17 mouse cellular contexts compared by ENCODE assay signal in genomic region chr3:147967866-147968265, GRCm38 (mm10).
A peak's percentile ranks its signal among the peaks of the same experiment; 100 is the strongest.
DNase-seq lines count a peak whose midpoint lies in the region; ATAC-seq and TF ChIP-seq lines count a peak whose summit lies in the region.
"Had no signal": no experiment of that assay in that cellular context is flagged by ENCODE, and none has a peak within 500 bp of the region (broad histone marks: within the 10 kb centered on the region; RNA-seq: fewer than 3 reads in every experiment).

No protein-coding gene starts in this region.

- H3K9me3 ChIP-seq in hindbrain, embryonic 14.5 days (ENCODE audit: control insufficient read depth, low read length): no peaks in the 10 kb centered on the region
- H3K9me3 ChIP-seq in midbrain, embryonic 15.5 days: no peaks in the 10 kb centered on the region
- H3K9me3 ChIP-seq: intestine, embryonic 15.5 days; liver, embryonic 12.5 days had no signal

- H3K4me2 ChIP-seq in hindbrain, embryonic 14.5 days (replicated peaks): 0 out of 2 replicates have a peak overlapping the region, but pooled peaks have one; percentile 9
- H3K4me2 ChIP-seq in midbrain, embryonic 15.5 days: peak overlapping the region; percentile 19; the same call in 1 of the 2 replicates
- H3K4me2 ChIP-seq: intestine, embryonic 15.5 days; liver, embryonic 12.5 days had no signal

- no peak overlapping the region for H3K27ac ChIP-seq in left cerebral cortex, adult 2 months
- no peak overlapping the region for H3K27ac ChIP-seq in hindbrain, embryonic 14.5 days
- peak overlapping the region; percentile 35 for H3K27ac ChIP-seq in midbrain, embryonic 15.5 days
- H3K27ac ChIP-seq: heart, adult 2 months; intestine, embryonic 15.5 days; kidney, postnatal 0 days; liver, embryonic 12.5 days had no signal

- 0 out of 2 replicates have a peak, but pooled peaks have one; percentile 34 for ATAC-seq in hindbrain, embryonic 14.5 days (ENCODE audit: low FRiP score)
- ATAC-seq in midbrain, embryonic 15.5 days (replicated peaks): peak; percentile 83
- ATAC-seq in granulocyte monocyte progenitor cell, adult 5-6 weeks (replicated peaks; ENCODE audit: poor library complexity, severe bottlenecking): no peak
- ATAC-seq: intestine, embryonic 15.5 days; liver, embryonic 12.5 days; lung, postnatal 0 days had no signal

- intact Hi-C loops in left cerebral cortex, postnatal 4 days (cut with DNase I): no loop called here
- intact Hi-C loops in left cerebral cortex, adult 2 months (cut with DNase I): no loop called here

- peaks cover 25% of the 10 kb centered on the region; the same call in 1 of the 2 replicates for H3K4me1 ChIP-seq in hindbrain, embryonic 14.5 days (replicated peaks; ENCODE audit: control insufficient read depth, insufficient read depth, low read length)
- H3K4me1 ChIP-seq in midbrain, embryonic 15.5 days: peaks cover 32% of the 10 kb centered on the region
- H3K4me1 ChIP-seq: intestine, embryonic 15.5 days; liver, embryonic 12.5 days had no signal

- WGBS in hindbrain, embryonic 14.5 days: 13% methylated on average over 9 of the region's 9 CpGs
- 15% methylated on average over 9 of the region's 9 CpGs for WGBS in midbrain, embryonic 15.5 days

- peak; percentile 27 for DNase-seq in left cerebral cortex, postnatal 4 days
- DNase-seq in left cerebral cortex, adult 2 months (ENCODE audit: extremely low spot score in 1 of 2, low spot score in 2 of 2): no peak
- no peak for DNase-seq in hindbrain, embryonic 14.5 days (ENCODE audit: low spot score)
- DNase-seq in adrenal gland, adult 18-20 months (ENCODE audit: low spot score in 2 of 2): no peak
- no peak for DNase-seq in layer of hippocampus, postnatal 10 days (ENCODE audit: low spot score in 2 of 2)
- DNase-seq: adrenal gland, postnatal 14 days; B cell, adult 2 months; heart, adult 2 months; layer of hippocampus, adult 9-11 months; right cerebral cortex, postnatal 4 days; thymus, postnatal 36 days had no signal

- H3K9ac ChIP-seq in hindbrain, embryonic 14.5 days: no peak overlapping the region
- no peak overlapping the region for H3K9ac ChIP-seq in midbrain, embryonic 15.5 days
- H3K9ac ChIP-seq: intestine, embryonic 15.5 days; liver, embryonic 12.5 days had no signal

- no peaks in the 10 kb centered on the region for H3K36me3 ChIP-seq in hindbrain, embryonic 14.5 days (replicated peaks; ENCODE audit: control insufficient read depth, insufficient read depth)
- H3K36me3 ChIP-seq in midbrain, embryonic 15.5 days (replicated peaks): no peaks in the 10 kb centered on the region
- H3K36me3 ChIP-seq: intestine, embryonic 15.5 days; liver, embryonic 12.5 days had no signal

- no peaks in the 10 kb centered on the region for H3K27me3 ChIP-seq in hindbrain, embryonic 14.5 days (ENCODE audit: control insufficient read depth, insufficient read depth, low read length)
- H3K27me3 ChIP-seq in midbrain, embryonic 15.5 days (replicated peaks): no peaks in the 10 kb centered on the region
- H3K27me3 ChIP-seq: intestine, embryonic 15.5 days; liver, embryonic 12.5 days had no signal

- TF ChIP-seq CTCF in left cerebral cortex, adult 2 months (IDR thresholded peaks at IDR 0.05): no peak

- H3K4me3 ChIP-seq in left cerebral cortex, adult 2 months: no peak overlapping the region
- no peak overlapping the region for H3K4me3 ChIP-seq in hindbrain, embryonic 14.5 days (replicated peaks; ENCODE audit: low read length)
- H3K4me3 ChIP-seq in midbrain, embryonic 15.5 days: no peak overlapping the region
- H3K4me3 ChIP-seq: heart, adult 2 months; intestine, embryonic 15.5 days; liver, embryonic 12.5 days had no signal
